Mouse (Mus musculus) olfactory bulb, adult 2 months (tissue): ENCODE measurements around the gene Racgap1. TPM values are rescaled to one million over a fixed set of nuclear protein-coding genes. Genes with fewer than 3 reads are reported as not detected.

Source experiments
- H3K27ac ChIP-seq: fragments of 200-500 bp; 2 replicates; pipeline ENCODE4 v1.5.1; 2012; ENCODE audit warnings: low read depth, low read length; ENCODE audit not compliant: insufficient read depth
- H3K4me1 ChIP-seq: fragments of 200-500 bp; 2 replicates; pipeline ENCODE4 v1.6.1; 2012; ENCODE audit warnings: low read length; ENCODE audit not compliant: control insufficient read depth, insufficient read depth
- H3K4me3 ChIP-seq: fragments of 200-500 bp; 2 replicates; pipeline ENCODE4 v1.5.1; 2012; ENCODE audit warnings: mild to moderate bottlenecking, low read depth, low read length, moderate library complexity; ENCODE audit not compliant: insufficient read depth
- CTCF ChIP-seq: fragments of 200-500 bp; IDR thresholded peaks from 2 replicates; pipeline ENCODE4 v1.5.1; 2012; ENCODE audit warnings: low read depth, mild to moderate bottlenecking, low read length, moderate library complexity; ENCODE audit not compliant: insufficient read depth
- POLR2A ChIP-seq: fragments of 200-500 bp; IDR thresholded peaks from 2 replicates; pipeline ENCODE4 v1.6.1; 2012; ENCODE audit warnings: mild to moderate bottlenecking, low read depth, low read length, moderate library complexity; ENCODE audit not compliant: insufficient read depth
- WGBS: fragments of 180-500 bp; shearing (Covaris S2); methylation state at CpG from one replicate; pipeline ENCODE4 v1.1.7; 2018; 5-methylcytosine and 5-hydroxymethylcytosine counted together
- polyA plus RNA-seq: library from polyadenylated mRNA; stranded (reverse); fragments of >200 nt; gene quantifications from 2 replicates; pipeline ENCODE4 v1.2.4, GENCODE M21; 2012; ENCODE audit warnings: low replicate concordance; ENCODE audit not compliant: missing spikeins, insufficient read depth, insufficient read length

The Racgap1 gene
- polyA plus RNA-seq, 1 experiment, result not detected

- Histone ChIP-seq H3K4me3 (peak within 1 kb of the TSS; percentile 35), H3K4me1 (peaks cover 6% of the 10 kb centered on the region; the same call in 1 of the 2 replicates), H3K27ac (no peak within 1 kb of the TSS)
- 2% methylated on average over 72 of the region's 83 CpGs for WGBS
- TF ChIP-seq CTCF (no peak), POLR2A (no peak)
Observed at GRCm38 (mm10) chr15:99590429-99591084, 60.9 kb downstream of the Racgap1 start, which contains the start of gene Aqp5. Gene Aqp5, plus strand, starts transcription at chr15:99590782.

GRCm38 (mm10) chr15:99589704-99590103 is 61.8 kb downstream of the Racgap1 start:
- 53% methylated on average over 7 of the region's 7 CpGs for WGBS
- TF ChIP-seq CTCF (no peak), POLR2A (no peak)

DNA sequence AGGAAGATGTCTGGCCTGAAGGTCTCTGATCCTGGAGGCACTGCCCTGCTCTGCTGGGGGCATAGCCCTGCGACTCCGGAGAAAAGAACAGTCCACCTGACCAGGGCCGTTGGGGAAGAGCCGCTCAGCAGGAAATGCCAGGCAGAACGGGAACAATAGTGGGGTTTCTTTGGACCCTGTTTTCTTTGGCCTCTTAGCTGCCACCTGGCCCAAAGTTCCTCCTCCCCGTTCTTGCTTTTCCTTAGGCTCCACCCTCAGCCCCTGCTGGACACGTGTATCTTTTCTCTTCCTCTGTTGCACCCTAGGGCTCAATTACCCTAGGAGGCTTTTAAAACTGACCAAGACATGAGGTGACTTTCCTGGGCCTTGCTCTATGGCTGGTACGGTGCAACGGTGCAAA is 62.2 kb downstream of the Racgap1 start:
- 62% methylated on average over 9 of the region's 9 CpGs for WGBS
- H3K27ac ChIP-seq, result no peak overlapping the region

More at GRCm38 (mm10) chr15:99589704-99590103, 61.8 kb downstream of the Racgap1 start:
- H3K27ac ChIP-seq, result no peak overlapping the region
- H3K4me3 ChIP-seq, result no peak overlapping the region
- H3K4me1 ChIP-seq, result peaks cover 9% of the 10 kb centered on the region

GRCm38 (mm10) chr15:99586525-99586924 is 64.9 kb downstream of the Racgap1 start:
- no peak overlapping the region for H3K4me3 ChIP-seq
- 96% methylated on average over 3 of the region's 3 CpGs for WGBS
- no peak for TF ChIP-seq POLR2A
- no peak for TF ChIP-seq CTCF

More for the DNA sequence above, 62.2 kb downstream of the Racgap1 start:
- no peak for TF ChIP-seq CTCF
- TF ChIP-seq POLR2A, result no peak
- peaks cover 11% of the 10 kb centered on the region for H3K4me1 ChIP-seq
- H3K4me3 ChIP-seq, result no peak overlapping the region

DNA sequence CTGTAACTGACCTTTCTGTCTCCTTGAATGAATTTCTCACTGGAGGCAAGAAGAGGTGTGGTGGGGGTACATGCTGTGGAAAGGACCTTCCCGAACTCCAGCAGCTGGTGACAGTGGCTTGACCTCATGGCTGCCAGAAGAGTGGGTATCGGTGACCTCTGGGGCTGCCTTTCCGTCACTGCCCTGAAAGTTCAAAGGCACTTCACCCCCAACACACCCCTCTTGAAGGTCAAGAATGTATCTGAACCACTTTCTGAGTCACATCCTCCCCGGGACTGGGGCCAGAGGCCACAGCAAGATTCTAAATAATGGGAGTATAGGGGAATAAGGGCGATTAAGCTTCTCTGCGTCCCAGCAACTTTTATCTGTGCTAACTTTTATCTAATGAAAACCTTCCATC is 65.7 kb downstream of the Racgap1 start:
- no peak for TF ChIP-seq CTCF
- no peak for TF ChIP-seq POLR2A
- peaks cover 17% of the 10 kb centered on the region for H3K4me1 ChIP-seq
- 94% methylated on average over 6 of the region's 6 CpGs for WGBS
- H3K4me3 ChIP-seq, result no peak overlapping the region
- H3K27ac ChIP-seq, result no peak overlapping the region

More at GRCm38 (mm10) chr15:99586525-99586924, 64.9 kb downstream of the Racgap1 start:
- H3K27ac ChIP-seq, result no peak overlapping the region
- peaks cover 17% of the 10 kb centered on the region for H3K4me1 ChIP-seq

DNA sequence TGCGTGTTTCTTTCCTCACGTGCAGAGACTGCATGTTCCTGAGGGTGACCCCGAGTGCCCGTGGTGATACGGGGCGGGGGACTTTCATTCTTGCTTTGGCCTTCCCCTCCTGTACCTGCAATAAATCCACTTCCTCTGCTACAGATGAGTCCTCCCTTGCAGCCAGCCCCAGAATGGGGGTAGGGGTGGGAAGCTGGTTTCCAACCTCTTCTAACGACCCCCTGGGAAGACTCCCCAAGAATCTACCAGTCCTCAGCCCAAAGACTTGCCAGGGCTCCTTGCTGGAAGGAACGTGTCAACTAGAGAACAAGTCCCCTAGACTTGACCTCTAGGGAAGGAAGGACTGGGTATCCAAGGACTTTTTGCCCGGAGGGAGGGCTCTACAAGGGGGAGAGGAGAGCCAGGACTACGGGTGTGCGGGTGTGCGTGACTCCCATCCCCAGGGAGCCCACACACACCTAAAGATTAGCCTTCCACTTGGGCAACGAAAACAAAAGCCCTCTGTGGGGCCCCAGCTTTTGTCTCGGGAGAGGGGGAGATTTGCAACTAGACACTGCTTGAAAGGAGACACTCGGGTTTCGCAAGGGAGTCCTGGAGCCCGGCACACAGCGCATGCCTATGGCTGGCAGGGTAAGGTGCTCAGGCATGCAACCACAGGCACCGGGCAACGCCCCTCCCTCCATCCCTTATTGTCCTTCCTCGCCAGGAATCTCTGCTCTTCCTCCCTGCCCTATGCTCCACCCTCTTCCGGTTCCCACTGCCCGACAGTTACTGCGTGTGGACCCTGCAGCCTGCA is 66.9 kb downstream of the Racgap1 start:
- H3K4me3 ChIP-seq, result no peak overlapping the region
- TF ChIP-seq CTCF (no peak), POLR2A (no peak)

GRCm38 (mm10) chr15:99583463-99584344 is 67.8 kb downstream of the Racgap1 start:
- Histone ChIP-seq H3K4me1 (peaks cover 20% of the 10 kb centered on the region), H3K4me3 (no peak overlapping the region), H3K27ac (no peak overlapping the region)
- TF ChIP-seq CTCF (no peak), POLR2A (no peak)
- WGBS, result 14% methylated on average over 54 of the region's 54 CpGs

More for the DNA sequence above, 66.9 kb downstream of the Racgap1 start:
- Histone ChIP-seq H3K4me1 (peaks cover 12% of the 10 kb centered on the region), H3K27ac (no peak overlapping the region)
- WGBS, result 38% methylated on average over 24 of the region's 24 CpGs

GRCm38 (mm10) chr15:99578802-99579485 is 72.5 kb downstream of the Racgap1 start, which contains the start of gene Aqp2:
Gene Aqp2, plus strand, starts transcription at chr15:99579055.
- peaks cover 14% of the 10 kb centered on the region for H3K4me1 ChIP-seq
- H3K4me3 ChIP-seq, result no peak within 1 kb of the TSS
- TF ChIP-seq CTCF, result no peak
- TF ChIP-seq POLR2A, result no peak
- no peak within 1 kb of the TSS for H3K27ac ChIP-seq
- WGBS, result 70% methylated on average over 26 of the region's 26 CpGs

Other genes starting within 250 kb of the Racgap1 start
- not detected in 2 replicates for gene Nckap5l, start 193.9 kb downstream of the Racgap1 start, polyA plus RNA-seq
- gene Bcdin3d, start 176.9 kb downstream of the Racgap1 start, polyA plus RNA-seq, result not detected in 2 replicates
- not detected in 2 replicates for gene Faim2, start 123.5 kb downstream of the Racgap1 start, polyA plus RNA-seq
- not detected in 2 replicates for gene Aqp2, start 72.6 kb downstream of the Racgap1 start, polyA plus RNA-seq
- gene Aqp5, start 60.9 kb downstream of the Racgap1 start, polyA plus RNA-seq, result not detected in 2 replicates
- not detected in 2 replicates for gene Aqp6, start 50.3 kb downstream of the Racgap1 start, polyA plus RNA-seq
- gene Asic1, start 18.7 kb upstream of the Racgap1 start, polyA plus RNA-seq, result not detected in 2 replicates
- 510 TPM in 1 of 2 replicates, not detected in the other for gene Smarcd1, start 50.5 kb upstream of the Racgap1 start, polyA plus RNA-seq
- not detected in 2 replicates for gene Gm17349, start 53.8 kb upstream of the Racgap1 start, polyA plus RNA-seq
- not detected in 2 replicates for gene Gpd1, start 65.9 kb upstream of the Racgap1 start, polyA plus RNA-seq
- gene Cox14, start 74.0 kb upstream of the Racgap1 start, polyA plus RNA-seq, result not detected in 2 replicates
- gene Cers5, start 121.2 kb upstream of the Racgap1 start, polyA plus RNA-seq, result not detected in 2 replicates
- 73.2 TPM in 1 of 2 replicates, not detected in the other for gene Lima1, start 223.8 kb upstream of the Racgap1 start, polyA plus RNA-seq